Mouse (Mus musculus): Measurements from ENCODE around the gene Lamb3. TPM values are rescaled to one million over a fixed set of nuclear protein-coding genes. Genes with fewer than 3 reads are reported as not detected.

Lamb3 gene
- total RNA-seq, 2 experiments from 2014 or later = 1.4 to 2.1 TPM

DNA sequence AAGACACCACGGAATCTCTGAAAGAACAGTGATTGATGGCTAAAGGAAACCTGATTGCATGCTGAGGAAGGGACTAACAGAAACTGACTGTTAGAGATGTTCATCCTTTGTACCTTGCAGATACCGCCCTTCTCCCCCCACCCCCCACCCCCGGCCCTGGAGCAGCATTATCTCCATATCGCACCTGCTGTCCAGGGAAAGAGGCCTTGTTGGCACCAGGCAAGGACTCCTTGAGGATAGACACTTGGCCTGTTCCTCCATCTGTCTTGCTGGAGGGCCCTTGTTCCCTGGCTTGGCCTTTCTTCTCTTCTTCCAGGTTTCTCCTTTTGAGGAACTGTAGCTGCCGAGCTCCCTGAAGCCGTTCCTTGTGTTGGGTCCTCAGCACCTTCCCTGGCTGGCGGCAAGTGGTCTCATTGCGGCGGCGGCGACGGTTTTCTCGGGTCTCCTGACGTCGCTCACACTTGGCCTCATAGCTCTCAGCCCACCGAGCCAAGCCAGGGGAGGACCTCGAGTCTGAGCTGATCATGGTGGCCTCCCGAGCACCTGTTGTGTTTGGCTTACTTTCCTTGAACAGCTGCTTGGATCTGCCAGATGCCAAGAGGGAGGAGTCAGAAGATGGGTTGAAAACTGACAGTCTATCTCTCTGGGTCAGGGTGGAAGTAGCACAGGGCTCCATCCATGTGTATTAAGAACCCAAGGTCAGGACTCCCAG, 9.8 kb upstream of the Lamb3 start:
- no peak for DNase-seq (ENCODE audit: extremely low spot score in 1 of 2, low spot score in 2 of 2)
- intact Hi-C loops (cut with DNase I) = no loop called here

DNA sequence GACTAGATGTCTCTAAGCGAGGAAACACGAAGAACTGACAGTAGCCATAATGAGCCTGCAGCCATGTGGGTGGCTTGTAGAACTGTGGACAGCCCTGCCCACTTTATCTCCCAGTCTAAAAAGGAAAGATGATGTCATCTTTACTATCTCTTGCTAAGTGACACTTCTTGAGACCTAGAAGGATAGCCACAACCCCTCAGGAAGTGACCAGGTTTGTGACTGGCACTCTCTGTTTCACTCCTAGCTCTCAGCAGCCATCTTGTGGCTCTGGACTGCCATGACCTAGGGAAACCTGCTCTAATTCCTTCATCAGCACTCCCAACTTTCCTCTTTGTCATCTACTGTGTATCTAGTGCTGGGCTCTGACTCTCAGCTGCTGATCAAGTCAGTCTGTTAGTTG, 9.2 kb upstream of the Lamb3 start:
- intact Hi-C loops (cut with DNase I) = no loop called here
- no peak for DNase-seq (ENCODE audit: extremely low spot score in 1 of 2, low spot score in 2 of 2)

DNA sequence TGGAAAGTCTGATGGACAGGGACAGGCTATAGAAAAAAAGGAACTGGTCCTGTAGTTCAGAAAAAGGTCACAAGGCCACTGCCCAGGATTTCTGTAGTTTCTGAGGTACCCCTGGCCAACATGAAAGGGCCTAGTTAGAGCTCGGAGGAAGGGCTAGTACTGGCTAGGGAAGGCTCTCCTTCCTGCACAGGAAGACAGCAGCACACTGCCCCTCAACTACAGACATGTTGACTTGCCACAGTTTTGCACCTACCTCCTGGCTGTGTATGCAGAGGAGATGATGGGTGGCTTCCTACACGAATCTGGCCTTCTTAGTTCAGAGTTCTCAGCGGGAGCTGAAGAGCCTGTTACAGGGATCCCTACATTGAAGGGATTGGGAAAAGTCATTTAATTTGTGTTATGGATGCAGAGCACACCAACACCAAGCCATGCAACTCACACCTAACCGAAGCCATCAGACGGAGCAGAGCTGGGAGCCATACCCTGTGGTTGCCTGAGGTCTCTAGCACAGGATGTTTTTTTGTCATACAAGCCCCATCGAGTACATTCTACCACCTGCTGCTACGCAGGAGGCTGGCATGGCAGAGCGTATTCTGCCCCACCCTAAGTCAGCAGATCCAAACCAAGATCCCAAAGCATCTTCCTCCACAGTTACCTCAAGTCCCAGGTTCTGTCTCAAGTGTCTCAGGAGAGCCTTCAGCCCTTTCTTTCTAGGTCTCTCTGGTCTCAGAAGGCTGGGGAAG, 6.7 kb upstream of the Lamb3 start:
- intact Hi-C loops (cut with DNase I) = no loop called here

DNA sequence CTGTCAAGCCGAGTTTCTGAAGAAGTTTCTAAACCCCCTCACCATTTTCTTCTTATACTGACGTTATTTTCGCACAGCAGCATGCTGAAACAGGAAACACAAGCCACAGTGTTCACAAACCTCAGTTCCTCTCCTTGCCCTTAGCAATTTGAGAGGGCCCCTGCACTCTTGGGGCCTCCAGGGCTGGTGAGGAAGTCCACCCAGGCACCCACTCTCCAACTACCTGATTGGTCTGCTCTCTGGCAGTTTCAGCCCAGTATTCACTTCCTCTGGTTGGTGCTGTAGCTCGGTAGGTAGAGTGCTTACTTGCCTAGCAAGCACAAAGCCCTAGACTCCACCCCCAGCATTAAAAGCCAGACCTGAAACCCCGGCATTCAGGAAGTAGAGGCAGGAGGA, 6.1 kb upstream of the Lamb3 start, which contains the start of gene Traf3ip3:
TSS of gene Traf3ip3 (minus strand) at position 321 of the 396 bp plus-strand sequence.
- DNase-seq (ENCODE audit: extremely low spot score in 1 of 2, low spot score in 2 of 2) = peak in 1 of 2 experiments; percentile 27
- intact Hi-C loops (cut with DNase I) = no loop called here

More for the DNA sequence above, 6.7 kb upstream of the Lamb3 start:
- no peak for DNase-seq (ENCODE audit: extremely low spot score in 1 of 2, low spot score in 2 of 2)

DNA sequence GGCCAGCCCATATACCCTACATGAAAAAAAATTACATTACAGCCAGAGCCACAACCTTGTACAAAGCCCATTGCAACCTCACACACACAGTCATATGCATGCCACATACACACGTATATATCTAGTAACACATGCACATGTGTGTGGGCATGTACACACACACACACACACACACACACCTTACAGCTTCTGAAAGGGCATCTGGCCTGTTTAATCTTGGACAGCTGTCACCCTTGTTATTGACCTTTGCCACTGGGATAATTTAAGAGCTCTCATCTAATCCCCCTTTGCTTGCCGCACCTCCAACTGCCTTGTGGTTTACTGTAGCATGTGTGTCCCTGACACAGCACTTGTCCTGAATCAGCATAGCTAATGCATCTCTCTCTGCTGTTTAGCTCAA, 3.7 kb upstream of the Lamb3 start:
- no peak for DNase-seq (ENCODE audit: extremely low spot score in 1 of 2, low spot score in 2 of 2)
- intact Hi-C loops (cut with DNase I) = no loop called here

DNA sequence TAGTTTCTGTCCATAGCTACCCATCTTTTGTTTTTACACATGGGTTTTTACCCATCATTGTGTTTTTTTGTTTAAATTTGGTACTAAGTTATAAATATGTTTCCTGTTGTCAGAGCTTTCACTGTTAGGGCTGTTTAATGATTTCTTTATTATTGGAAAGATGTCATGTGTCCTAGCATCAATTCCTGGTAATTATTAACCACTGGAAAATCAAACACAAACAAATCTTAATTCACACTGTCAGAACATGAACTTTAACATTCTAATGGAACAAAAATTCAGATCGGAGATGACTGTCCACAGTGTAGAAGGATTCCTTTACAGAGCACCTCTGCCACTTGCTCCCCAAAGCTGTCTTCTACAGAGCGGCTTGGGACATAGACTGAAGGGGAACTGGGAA, 2.1 kb upstream of the Lamb3 start:
- intact Hi-C loops (cut with DNase I) = loop anchor here (5.0 kb wide), 2 partner anchors 162 to 177 kb away; no protein-coding TSS in a partner anchor

DNA sequence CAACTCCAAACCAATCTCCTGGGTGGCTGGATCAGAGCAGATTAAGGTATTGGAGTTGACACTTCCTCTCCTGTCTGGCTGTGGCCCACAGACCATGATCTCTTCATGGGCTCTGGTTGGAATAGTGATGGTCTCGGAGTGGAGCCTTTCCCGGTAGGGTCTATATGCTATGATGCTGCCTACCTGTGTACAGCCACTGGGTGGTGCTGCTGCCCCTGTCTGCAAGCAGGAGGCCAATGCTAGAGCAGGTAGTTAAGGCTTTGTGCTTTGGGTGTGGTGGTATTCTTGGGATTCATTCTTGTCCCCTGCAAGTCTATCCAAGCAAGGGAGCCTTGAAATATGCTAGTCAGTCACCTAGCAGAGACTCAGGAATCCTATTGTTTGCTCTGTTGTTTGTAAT, 679 bp downstream of the Lamb3 start:
- peak; percentile 41 to 64 for DNase-seq (ENCODE audit: extremely low spot score in 1 of 2, low spot score in 2 of 2)
- intact Hi-C loops (cut with DNase I) = loop anchor here (2.0 to 5.0 kb wide), 3 partner anchors 47 to 174 kb away; no protein-coding TSS in a partner anchor

More for the DNA sequence above, 2.1 kb upstream of the Lamb3 start:
- no peak for DNase-seq (ENCODE audit: extremely low spot score in 1 of 2, low spot score in 2 of 2)

DNA sequence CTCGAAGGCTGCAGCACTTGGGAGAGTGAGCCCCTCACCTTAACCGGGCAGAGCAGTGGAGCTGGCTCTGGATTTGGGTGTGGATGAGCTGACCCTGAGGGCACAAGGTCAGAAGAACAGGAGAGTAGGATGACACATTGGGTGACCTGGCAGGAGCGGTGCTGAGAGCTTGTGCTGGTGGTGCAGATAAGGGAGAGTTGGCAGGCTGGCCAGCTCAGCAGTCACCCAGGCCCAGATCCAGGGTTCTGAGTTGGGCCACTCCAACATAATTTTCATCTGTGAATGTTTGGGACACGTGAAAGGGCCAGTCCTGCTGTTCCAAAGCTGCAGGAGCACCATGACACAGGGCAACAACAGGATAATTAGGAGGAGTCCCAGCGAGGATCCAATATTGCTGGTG, 3.9 kb downstream of the Lamb3 start:
- intact Hi-C loops (cut with DNase I) = no loop called here
- no peak for DNase-seq (ENCODE audit: extremely low spot score in 1 of 2, low spot score in 2 of 2)

DNA sequence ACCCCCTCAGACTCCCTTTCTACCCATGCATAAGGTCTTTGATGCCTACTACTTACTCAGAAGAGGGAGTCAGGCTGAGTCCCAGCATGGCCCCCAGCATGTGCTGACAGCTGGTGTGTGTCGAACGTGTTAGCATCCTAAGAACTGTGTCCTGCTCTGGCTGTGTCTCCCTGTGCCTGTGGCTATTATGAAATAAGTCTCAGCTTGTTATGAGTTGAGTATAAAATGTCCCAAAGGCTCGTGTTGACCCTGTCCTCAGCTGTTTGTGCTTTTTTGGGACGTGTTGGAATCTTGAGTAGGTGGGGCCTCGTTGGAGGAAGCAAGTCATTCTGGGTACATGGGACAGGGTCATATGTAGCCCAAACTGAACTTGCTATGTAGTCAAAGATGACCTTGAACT, 6.6 kb downstream of the Lamb3 start:
- no peak for DNase-seq (ENCODE audit: extremely low spot score in 1 of 2, low spot score in 2 of 2)
- intact Hi-C loops (cut with DNase I) = no loop called here

DNA sequence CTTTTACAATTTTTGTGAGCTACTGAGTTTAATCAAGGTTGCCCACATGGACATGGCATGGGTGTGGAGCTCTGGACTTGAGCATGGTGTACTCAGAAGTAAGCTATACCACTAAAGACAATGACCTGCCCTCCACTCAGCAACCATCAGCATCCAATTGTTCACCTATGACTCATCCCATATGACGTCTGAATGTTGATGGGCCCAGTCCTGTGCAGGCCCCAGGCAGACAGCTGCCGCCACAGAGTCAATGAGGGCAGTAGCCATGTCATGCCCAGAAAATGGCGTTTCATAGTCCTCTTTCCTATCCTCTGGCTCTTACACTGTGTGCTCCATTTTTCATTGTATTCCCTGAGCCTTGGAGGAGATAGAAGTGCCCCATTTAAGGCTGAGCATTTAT, 8.5 kb downstream of the Lamb3 start:
- intact Hi-C loops (cut with DNase I) = no loop called here
- no peak for DNase-seq (ENCODE audit: extremely low spot score in 1 of 2, low spot score in 2 of 2)

DNA sequence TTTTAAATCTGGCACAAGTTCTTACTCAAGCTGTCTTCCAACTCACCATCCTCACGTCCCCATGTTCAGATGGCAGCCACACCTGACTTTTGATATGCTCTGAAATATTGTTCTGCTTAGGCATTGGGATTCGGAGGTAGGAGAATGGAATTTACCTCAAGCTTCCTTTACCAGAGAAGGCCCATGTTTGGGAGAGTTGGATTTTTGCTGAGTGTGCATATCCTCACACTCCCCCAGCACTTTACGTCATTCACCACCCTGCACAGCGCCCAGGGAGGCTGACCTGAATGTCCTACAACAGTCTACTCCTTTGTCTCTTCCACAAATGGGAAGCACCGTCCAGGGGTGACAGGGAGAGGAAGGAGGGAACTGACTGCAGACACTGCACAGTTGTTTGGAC, 12.9 kb downstream of the Lamb3 start:
- DNase-seq (ENCODE audit: extremely low spot score in 1 of 2, low spot score in 2 of 2) = no peak
- intact Hi-C loops (cut with DNase I) = no loop called here

DNA sequence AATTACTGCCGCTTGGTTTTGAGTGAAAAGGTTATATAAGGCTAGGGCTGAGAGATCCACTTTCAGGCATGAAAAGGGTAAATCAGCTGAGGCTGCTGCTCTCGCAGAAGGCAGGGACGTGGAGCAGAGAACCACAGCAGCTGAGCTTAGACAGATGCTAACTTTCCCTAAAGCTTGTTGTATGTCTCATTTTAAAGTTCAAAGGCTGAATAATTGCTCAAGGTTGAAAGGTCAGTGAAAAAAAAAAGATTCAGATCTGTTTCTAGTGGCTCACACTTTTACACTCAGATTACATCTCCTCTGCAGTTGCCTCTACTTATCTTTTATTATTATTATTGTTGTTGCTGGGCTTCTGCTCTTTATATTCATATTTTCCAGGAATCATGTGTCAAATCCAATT, 18.0 kb downstream of the Lamb3 start:
- intact Hi-C loops (cut with DNase I) = no loop called here
- DNase-seq (ENCODE audit: extremely low spot score in 1 of 2, low spot score in 2 of 2) = no peak

DNA sequence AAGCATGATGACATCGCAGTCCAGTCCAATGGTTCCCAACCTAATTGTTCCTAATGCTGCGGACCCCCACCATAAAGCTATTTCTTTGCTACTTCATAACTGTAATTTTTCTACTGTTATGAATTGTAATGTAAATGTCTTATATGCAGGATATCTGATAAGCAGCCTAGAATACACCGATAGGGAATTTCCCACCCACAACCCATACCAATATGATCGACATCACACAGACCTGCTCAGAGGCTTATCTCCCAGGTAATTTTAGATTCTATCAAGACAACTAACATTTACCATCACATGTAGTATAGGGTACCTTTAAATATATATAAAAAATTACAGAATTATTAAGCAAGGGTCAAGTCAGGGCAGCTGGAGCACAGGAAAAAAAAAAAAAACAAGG, 18.6 kb downstream of the Lamb3 start:
- intact Hi-C loops (cut with DNase I) = no loop called here
- no peak for DNase-seq (ENCODE audit: extremely low spot score in 1 of 2, low spot score in 2 of 2)

DNA sequence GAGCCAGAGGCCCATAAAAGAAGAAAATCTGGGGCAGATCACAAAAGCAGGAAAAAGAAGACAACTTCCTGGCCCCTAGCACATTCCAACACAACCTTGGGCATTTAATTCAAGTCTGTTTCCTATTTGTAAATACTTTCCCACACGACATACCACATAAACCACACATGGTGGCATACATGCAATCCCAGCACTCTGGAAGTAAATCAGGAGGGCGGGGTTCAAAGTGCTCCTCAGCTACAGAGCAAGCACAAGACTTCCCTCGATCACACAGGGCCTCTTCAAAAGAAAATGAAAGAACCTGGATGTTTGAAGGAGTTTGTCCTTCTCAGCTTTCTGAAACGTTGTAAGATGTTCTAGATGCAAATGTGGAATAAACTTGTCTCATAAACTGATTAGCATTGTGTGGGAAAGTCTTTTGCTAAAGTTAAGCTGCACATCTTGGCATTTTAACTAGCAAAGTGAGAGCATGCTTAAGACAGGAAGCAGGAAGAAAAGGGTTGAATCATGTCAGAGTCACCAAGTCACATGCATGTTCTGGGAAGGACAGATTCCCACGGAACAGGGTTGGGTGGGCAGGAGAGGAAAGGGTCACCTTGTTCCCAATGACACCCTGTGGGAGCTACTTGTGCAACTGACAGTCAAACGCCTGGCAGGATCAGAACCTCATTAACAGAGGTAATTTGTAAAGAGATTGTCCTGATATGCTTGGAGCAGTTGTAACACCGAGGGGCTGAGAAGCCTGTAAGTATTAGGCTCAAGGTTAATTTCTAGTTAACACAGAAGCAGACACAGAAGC, 19.4 kb downstream of the Lamb3 start:
- intact Hi-C loops (cut with DNase I) = no loop called here
- no peak for DNase-seq (ENCODE audit: extremely low spot score in 1 of 2, low spot score in 2 of 2)

DNA sequence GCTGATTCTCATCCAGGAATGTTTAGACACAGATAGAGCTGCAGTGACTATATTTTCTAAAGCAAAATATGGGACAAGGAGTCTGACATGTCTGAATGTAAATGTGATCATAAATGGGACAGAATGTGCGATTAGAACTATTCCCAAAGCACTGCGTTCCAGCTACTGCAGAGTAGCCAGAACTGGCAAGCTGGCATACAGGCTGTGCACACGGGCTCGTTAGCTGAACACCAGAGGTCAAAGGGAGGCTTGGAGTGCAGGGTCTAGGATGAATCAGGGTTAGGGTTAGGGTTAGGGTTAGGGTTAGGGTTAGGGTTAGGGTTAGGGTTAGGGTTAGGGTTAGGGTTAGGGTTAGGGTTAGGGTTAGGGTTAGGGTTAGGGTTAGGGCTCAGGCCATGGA, 20.0 kb downstream of the Lamb3 start:
- no peak for DNase-seq (ENCODE audit: extremely low spot score in 1 of 2, low spot score in 2 of 2)
- intact Hi-C loops (cut with DNase I) = no loop called here

DNA sequence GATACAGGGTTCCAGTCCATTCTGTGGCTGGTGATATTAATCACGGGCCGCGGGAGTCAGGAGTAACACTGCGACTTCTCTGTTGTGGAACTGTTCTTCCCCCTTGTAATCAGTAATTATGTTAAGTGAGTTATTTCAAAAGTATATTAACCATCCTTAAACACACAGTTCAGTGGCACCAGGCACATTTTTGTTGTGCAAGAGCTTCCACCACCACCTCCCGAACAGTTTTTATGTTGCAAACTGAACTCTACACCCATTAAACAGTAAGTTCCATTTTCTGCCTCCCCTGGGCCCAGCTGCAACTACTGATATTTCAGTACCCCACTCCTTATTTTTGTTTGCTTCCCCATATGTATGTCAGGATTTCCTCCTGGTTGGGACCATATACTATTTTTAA, 22.1 kb downstream of the Lamb3 start:
- DNase-seq (ENCODE audit: extremely low spot score in 1 of 2, low spot score in 2 of 2) = no peak
- intact Hi-C loops (cut with DNase I) = no loop called here

DNA sequence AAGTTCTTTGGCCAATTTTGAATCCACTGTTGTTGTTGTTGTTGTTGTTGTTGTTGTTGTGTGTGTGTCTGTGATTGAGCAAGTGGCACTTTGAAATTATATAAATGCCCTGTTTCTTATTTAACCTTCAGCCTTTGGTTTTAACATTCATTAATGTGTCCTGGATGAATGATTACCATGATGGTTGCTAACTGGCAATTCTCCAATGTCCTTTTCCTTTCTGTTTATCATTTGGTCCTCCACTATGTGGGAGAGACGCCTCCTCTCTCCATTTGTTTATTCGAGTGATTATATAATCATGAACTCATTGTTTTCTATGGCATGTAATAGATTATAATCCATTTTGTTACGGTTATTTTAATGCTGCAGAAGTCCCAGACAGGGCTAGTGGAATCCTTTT, 23.0 kb downstream of the Lamb3 start:
- intact Hi-C loops (cut with DNase I) = no loop called here
- DNase-seq (ENCODE audit: extremely low spot score in 1 of 2, low spot score in 2 of 2) = no peak

DNA sequence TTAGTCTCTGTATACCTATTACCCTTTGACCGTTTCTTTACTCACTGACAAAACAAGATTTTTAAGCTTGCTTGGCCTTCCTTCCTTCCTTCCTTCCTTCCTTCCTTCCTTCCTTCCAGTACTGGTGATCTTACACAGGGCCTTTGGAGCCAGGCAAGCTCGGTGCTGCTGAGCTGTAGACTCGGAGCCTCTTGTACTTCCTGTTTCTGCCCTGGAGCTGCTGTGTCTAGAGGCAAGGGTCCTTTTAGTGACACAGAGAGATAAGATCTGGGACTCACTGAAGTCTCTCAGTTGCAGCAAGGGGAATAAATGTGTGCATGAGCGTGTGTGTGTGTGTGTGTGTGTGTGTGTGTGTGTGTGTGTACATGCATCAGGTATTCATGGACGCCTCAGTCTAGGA, 23.4 kb downstream of the Lamb3 start:
- no peak for DNase-seq (ENCODE audit: extremely low spot score in 1 of 2, low spot score in 2 of 2)
- intact Hi-C loops (cut with DNase I) = no loop called here

DNA sequence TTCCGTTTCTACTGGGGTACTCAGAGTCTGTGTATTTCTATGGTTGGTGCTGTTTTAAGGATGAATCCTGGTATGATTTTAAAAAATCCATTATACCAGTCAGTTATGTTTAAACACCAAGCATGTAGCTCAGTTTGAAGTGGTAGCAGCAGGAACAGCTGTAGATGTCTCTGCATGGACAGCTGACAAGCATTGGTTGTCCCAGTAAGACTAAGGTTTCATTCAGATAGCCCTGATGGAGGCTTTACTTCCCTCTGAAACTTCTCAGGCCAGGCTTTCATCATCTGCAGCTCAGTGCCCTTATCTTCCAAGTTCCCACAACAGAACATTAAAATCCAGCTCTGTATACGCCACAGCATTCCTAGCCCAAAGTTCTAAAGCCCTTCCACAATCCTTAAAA, 25.2 kb downstream of the Lamb3 start:
- no peak for DNase-seq (ENCODE audit: extremely low spot score in 1 of 2, low spot score in 2 of 2)
- intact Hi-C loops (cut with DNase I) = no loop called here

Data from left cerebral cortex, postnatal 10 days (tissue).